Mouse (Mus musculus) stomach, embryonic 16.5 days (tissue): ENCODE data around the gene 4933407L21Rik. TPM values are rescaled to one million over a fixed set of nuclear protein-coding genes. Genes with fewer than 3 reads are reported as not detected.

Source experiments
- ATAC-seq: fragments of 200-750 bp; cut with Nextera tagmentation; 2 replicates; pipeline ENCODE4 v1.8.0; 2017; ENCODE audit warnings: moderate number of reproducible peaks, moderate TSS enrichment; ENCODE audit not compliant: insufficient read depth, low FRiP score
- H3K27ac ChIP-seq: fragments of 300-500 bp; sonication (generic); 2 replicates; pipeline ENCODE4 v1.5.1; 2014; ENCODE audit warnings: low read length
- H3K27me3 ChIP-seq: fragments of 300-500 bp; sonication (generic); 2 replicates; pipeline ENCODE4 v1.6.1; 2014; ENCODE audit warnings: low read length, control low read depth, mixed read lengths; ENCODE audit not compliant: control insufficient read depth, insufficient read depth
- H3K36me3 ChIP-seq: fragments of 300-500 bp; sonication (generic); 2 replicates; pipeline ENCODE4 v1.6.1; 2014; ENCODE audit warnings: low read length; ENCODE audit not compliant: control insufficient read depth, insufficient read depth
- H3K4me1 ChIP-seq: fragments of 300-500 bp; sonication (generic); 2 replicates; pipeline ENCODE4 v1.6.1; 2014; ENCODE audit warnings: low read length, control low read depth, mixed read lengths; ENCODE audit not compliant: control insufficient read depth, insufficient read depth
- H3K4me2 ChIP-seq: fragments of 300-500 bp; sonication (generic); 2 replicates; pipeline ENCODE4 v1.6.1; 2014; ENCODE audit warnings: low read depth, low read length, mixed read lengths
- H3K4me3 ChIP-seq: fragments of 300-500 bp; sonication (generic); replicated peaks from 2 replicates; pipeline ENCODE4 v1.5.1; 2014; ENCODE audit warnings: mild to moderate bottlenecking, low read length
- H3K9ac ChIP-seq: fragments of 300-500 bp; sonication (generic); 2 replicates; pipeline ENCODE4 v1.6.1; 2014; ENCODE audit warnings: low read length
- H3K9me3 ChIP-seq: fragments of 300-500 bp; sonication (generic); replicated peaks from 2 replicates; pipeline ENCODE4 v1.6.1; 2016; ENCODE audit warnings: low read length, control low read depth; ENCODE audit not compliant: control insufficient read depth
- WGBS: fragments of 180-500 bp; shearing (Covaris S2); extraction: QIAGEN DNeasy Blood & Tissue Kit; methylation state at CpG from one replicate; pipeline ENCODE4 v1.1.7; 2014; 5-methylcytosine and 5-hydroxymethylcytosine counted together
- polyA plus RNA-seq: library from polyadenylated mRNA; unstranded; fragments of >200 nt; fragmentation: Nextera tagmentation; extraction: Ambion mirVana; gene quantifications from 2 replicates; pipeline ENCODE4 v1.2.1, GENCODE M21; 2015

Gene 4933407L21Rik
- polyA plus RNA-seq, 1 experiment from 2014 or later: 0.44 TPM

- Histone ChIP-seq H3K27me3 (no peaks in the 10 kb centered on the region), H3K4me2 (no peak overlapping the region), H3K4me3 (no peak overlapping the region), H3K9ac (no peak overlapping the region), H3K36me3 (no peaks in the 10 kb centered on the region), H3K4me1 (peaks cover 12% of the 10 kb centered on the region), H3K27ac (no peak overlapping the region), H3K9me3 (no peaks in the 10 kb centered on the region)
- WGBS: 87% methylated on average over 7 of the region's 7 CpGs
- ATAC-seq: no peak
Observed at GRCm38 (mm10) chr1:85913078-85913755, 15.1 kb upstream of the 4933407L21Rik start.

GRCm38 (mm10) chr1:85915890-85916289 lies 12.4 kb upstream of the 4933407L21Rik start:
- no peaks in the 10 kb centered on the region for H3K36me3 ChIP-seq
- H3K4me2 ChIP-seq: no peak overlapping the region
- H3K9ac ChIP-seq: no peak overlapping the region
- no peaks in the 10 kb centered on the region for H3K27me3 ChIP-seq
- 0 out of 2 replicates have a peak, but pooled peaks cover 5% of the 10 kb centered on the region for H3K9me3 ChIP-seq
- no peak overlapping the region for H3K27ac ChIP-seq
- H3K4me1 ChIP-seq: no peaks in the 10 kb centered on the region
- no peak for ATAC-seq
- no peak overlapping the region for H3K4me3 ChIP-seq

GRCm38 (mm10) chr1:85916830-85917450 lies 11.3 kb upstream of the 4933407L21Rik start:
- Histone ChIP-seq H3K27me3 (no peaks in the 10 kb centered on the region), H3K27ac (no peak overlapping the region), H3K9ac (no peak overlapping the region), H3K4me3 (no peak overlapping the region), H3K9me3 (0 out of 2 replicates have a peak, but pooled peaks cover 5% of the 10 kb centered on the region), H3K4me1 (no peaks in the 10 kb centered on the region), H3K4me2 (no peak overlapping the region), H3K36me3 (no peaks in the 10 kb centered on the region)
- no peak for ATAC-seq
- 59% methylated on average over 4 of the region's 4 CpGs for WGBS

- no peak overlapping the region for H3K4me3 ChIP-seq
- H3K9ac ChIP-seq: no peak overlapping the region
- H3K36me3 ChIP-seq: no peaks in the 10 kb centered on the region
- no peaks in the 10 kb centered on the region for H3K27me3 ChIP-seq
- no peaks in the 10 kb centered on the region for H3K4me1 ChIP-seq
- 0 out of 2 replicates have a peak, but pooled peaks cover 5% of the 10 kb centered on the region for H3K9me3 ChIP-seq
- WGBS: 78% methylated on average over 7 of the region's 7 CpGs
- no peak overlapping the region for H3K27ac ChIP-seq
- no peak for ATAC-seq
- H3K4me2 ChIP-seq: no peak overlapping the region
Observed at GRCm38 (mm10) chr1:85919621-85920020, 8.7 kb upstream of the 4933407L21Rik start.

GRCm38 (mm10) chr1:85921725-85922124 lies 6.6 kb upstream of the 4933407L21Rik start:
- no peak overlapping the region for H3K9ac ChIP-seq
- H3K4me3 ChIP-seq: no peak overlapping the region
- H3K36me3 ChIP-seq: no peaks in the 10 kb centered on the region
- 0 out of 2 replicates have a peak, but pooled peaks cover 5% of the 10 kb centered on the region for H3K9me3 ChIP-seq
- H3K27ac ChIP-seq: no peak overlapping the region
- no peak overlapping the region for H3K4me2 ChIP-seq
- no peak for ATAC-seq
- no peaks in the 10 kb centered on the region for H3K27me3 ChIP-seq
- H3K4me1 ChIP-seq: no peaks in the 10 kb centered on the region
- WGBS: 83% methylated on average over 7 of the region's 7 CpGs

- Histone ChIP-seq H3K27me3 (no peaks in the 10 kb centered on the region), H3K27ac (no peak overlapping the region), H3K4me2 (no peak overlapping the region), H3K9ac (no peak overlapping the region), H3K36me3 (no peaks in the 10 kb centered on the region), H3K4me3 (no peak overlapping the region), H3K4me1 (no peaks in the 10 kb centered on the region), H3K9me3 (0 out of 2 replicates have a peak, but pooled peaks cover 5% of the 10 kb centered on the region)
- ATAC-seq: no peak
- 70% methylated on average over 7 of the region's 7 CpGs for WGBS
Observed at GRCm38 (mm10) chr1:85922127-85922864, 6.0 kb upstream of the 4933407L21Rik start.

GRCm38 (mm10) chr1:85922865-85923211 lies 5.4 kb upstream of the 4933407L21Rik start:
- no peaks in the 10 kb centered on the region for H3K36me3 ChIP-seq
- H3K27ac ChIP-seq: no peak overlapping the region
- H3K4me2 ChIP-seq: no peak overlapping the region
- H3K9me3 ChIP-seq: 0 out of 2 replicates have a peak, but pooled peaks cover 5% of the 10 kb centered on the region
- H3K9ac ChIP-seq: no peak overlapping the region
- no peaks in the 10 kb centered on the region for H3K27me3 ChIP-seq
- ATAC-seq: no peak
- 72% methylated on average over 5 of the region's 5 CpGs for WGBS
- H3K4me3 ChIP-seq: no peak overlapping the region
- no peaks in the 10 kb centered on the region for H3K4me1 ChIP-seq

GRCm38 (mm10) chr1:85925183-85925582 lies 3.1 kb upstream of the 4933407L21Rik start:
- ATAC-seq: no peak
- H3K4me1 ChIP-seq: peaks cover 3% of the 10 kb centered on the region
- H3K9me3 ChIP-seq: 0 out of 2 replicates have a peak, but pooled peaks cover 1% of the 10 kb centered on the region
- no peak overlapping the region for H3K27ac ChIP-seq
- H3K36me3 ChIP-seq: no peaks in the 10 kb centered on the region
- no peak overlapping the region for H3K4me2 ChIP-seq
- H3K4me3 ChIP-seq: no peak overlapping the region
- no peaks in the 10 kb centered on the region for H3K27me3 ChIP-seq
- no peak overlapping the region for H3K9ac ChIP-seq
- 84% methylated on average over 5 of the region's 5 CpGs for WGBS

GRCm38 (mm10) chr1:85928688-85929065 lies 394 bp downstream of the 4933407L21Rik start:
- Histone ChIP-seq H3K4me2 (no peak overlapping the region), H3K9ac (no peak overlapping the region), H3K36me3 (no peaks in the 10 kb centered on the region), H3K27me3 (no peaks in the 10 kb centered on the region), H3K4me1 (peaks cover 9% of the 10 kb centered on the region), H3K27ac (no peak overlapping the region), H3K9me3 (no peaks in the 10 kb centered on the region), H3K4me3 (no peak overlapping the region)
- no peak for ATAC-seq
- 80% methylated on average over 4 of the region's 4 CpGs for WGBS
